Mouse (Mus musculus): ENCODE results near the gene Parpbp.

The Parpbp gene

DNA sequence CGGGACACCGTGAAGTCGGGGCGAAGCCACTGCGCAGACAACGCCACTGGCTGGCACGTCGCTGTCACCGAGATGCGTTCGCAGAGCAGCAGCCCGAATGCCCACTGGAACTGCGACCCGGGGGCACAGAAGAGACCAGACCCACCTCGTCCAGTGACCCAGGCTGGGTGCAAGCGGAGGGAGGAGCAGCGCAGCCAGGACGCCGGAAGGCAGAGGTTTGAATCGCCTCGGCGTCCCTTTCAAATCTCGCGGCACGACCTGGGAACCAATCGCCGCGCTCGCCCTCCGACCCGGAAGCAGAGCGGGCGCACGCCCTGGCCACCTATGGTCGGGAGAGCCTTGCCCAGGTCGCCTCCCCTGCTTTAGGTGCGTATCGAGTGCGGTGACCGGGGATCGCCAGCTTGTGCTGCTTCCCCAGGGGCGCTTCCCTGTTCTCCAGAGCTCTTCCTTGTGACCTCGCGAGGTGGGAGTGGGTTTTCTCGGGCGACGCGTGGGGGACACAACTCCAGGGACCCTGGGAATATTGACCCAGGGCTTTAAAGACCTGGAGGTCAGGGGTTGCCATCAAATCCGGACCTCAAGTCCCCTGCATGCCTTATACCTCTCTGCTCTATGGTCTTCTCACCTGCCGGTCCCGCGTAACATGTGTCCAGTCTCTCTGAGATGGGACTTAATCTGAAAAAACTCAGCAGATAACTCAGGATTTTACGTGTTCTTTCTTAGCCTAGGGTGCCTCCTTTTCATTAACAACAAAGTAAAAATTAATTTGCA is at the start of gene Parpbp, which contains the start of gene Nup37:
Parpbp (minus strand) TSS at position 235 of the 771 bp plus-strand sequence.
Nup37 (plus strand) TSS at position 286 of the 771 bp plus-strand sequence.
- DNase-seq = peak; percentile 93

DNA sequence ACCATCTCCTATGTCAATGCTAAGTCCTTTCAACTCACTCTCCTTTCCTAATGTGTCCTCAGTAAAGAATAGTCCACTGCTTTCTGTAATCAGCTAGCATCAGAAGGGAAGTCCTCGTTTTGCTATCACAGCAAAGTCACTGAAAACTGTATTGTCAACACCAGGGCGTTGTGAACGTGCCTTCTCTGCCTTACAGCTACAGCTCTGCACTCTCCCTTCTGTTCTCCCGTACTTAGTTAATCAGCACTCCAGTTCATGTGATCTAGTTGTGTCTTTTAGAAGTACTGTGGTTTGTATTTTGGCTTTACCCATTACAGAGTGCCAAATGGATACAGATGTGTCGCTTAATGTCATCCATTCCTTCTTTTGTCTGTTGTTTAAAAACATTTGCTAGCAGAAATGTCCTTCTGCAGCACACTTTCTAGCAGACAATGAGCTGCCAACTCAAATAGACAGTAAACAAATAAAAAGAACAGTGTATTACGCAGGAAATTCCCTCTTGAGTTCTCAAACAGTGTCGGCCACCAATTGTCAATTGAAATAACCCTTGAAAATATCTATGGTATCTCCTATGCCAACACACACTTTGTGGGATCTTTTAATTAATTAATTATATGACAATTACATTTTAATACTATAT is 20.8 kb upstream of the Parpbp start:
- no peak for DNase-seq

GRCm38 (mm10) chr10:88166158-88166557 is 19.4 kb upstream of the Parpbp start:
- peak; percentile 34 for DNase-seq

GRCm38 (mm10) chr10:88162676-88163075 is 15.9 kb upstream of the Parpbp start:
- DNase-seq = no peak

GRCm38 (mm10) chr10:88162096-88162495 is 15.4 kb upstream of the Parpbp start:
- no peak for DNase-seq

DNA sequence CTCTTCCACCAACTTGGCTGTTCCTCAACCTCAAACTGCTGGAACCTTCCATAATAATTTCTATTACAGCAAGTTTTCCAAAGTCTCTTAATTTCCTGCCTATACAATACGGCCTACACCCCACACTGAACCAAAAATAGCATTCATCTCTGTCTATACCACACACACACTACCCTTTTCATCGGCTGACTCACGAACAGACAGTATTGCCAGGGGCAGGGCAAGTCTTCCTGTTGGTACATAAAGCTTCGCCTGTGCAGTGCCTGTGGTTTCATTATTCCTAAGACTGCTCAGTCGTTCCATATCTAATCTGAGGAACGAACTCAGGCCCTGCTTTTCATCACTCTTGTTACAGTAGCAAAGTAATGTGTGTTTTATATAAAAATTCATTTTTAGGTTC is 4.9 kb upstream of the Parpbp start:
- no peak for DNase-seq

DNA sequence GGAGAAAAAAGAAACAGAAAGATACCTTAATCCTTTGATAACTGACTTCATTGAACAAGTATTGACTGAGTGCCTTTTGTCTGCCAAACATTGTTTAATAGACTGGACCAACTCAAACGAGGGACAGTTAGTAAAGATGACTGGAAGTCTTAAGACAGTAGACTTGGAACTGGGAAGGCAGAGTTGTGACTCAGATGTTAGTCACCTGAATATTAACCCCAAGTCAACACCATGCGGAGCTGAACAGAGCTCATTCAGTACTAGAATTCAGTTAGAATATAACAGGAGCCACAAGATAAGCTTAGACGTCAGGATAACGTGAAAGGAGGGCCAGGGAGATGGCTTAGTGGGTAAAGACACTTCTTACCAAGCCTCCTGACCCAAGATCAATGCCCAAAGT is 3.6 kb upstream of the Parpbp start:
- DNase-seq = no peak

DNA sequence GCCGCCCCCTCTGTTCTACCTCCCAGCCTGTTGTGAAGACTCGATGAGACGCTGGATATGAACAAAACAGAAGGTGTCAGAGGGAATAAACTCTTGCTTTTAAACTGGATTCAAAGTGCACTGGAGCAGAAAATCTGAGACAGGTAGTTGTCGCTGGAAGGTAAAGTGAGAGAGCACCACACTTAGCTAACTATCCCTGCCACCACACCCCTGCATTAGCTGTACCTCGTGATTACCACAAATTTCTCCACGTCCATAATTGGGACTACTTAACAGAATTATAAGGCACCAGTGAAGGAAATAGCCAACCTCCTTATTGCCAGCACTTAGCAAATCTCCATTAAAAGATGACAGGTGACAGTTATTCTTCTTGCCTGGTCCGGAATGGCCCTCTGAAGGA is 554 bp downstream of the Parpbp start:
- no peak for DNase-seq

DNA sequence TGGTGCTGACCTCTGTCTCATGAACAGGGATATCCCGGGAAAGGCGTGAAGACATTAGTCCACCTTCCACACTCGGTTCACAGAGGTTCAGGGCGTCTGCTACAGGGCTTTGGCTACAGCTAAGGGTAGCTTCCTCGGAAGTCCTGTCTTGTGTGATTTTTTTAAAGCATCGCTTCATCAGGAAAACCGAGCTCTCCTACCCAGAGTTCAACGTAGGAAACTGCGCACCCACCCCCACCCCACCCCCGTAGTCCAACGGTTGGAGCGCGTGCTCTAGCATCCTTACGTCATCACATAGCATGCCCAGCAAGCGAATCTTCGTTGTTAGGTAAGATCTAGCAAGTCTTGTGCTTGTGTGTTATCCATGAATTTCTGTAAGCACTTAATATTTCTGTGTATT is 11.1 kb downstream of the Parpbp start:
- no peak for DNase-seq

DNA sequence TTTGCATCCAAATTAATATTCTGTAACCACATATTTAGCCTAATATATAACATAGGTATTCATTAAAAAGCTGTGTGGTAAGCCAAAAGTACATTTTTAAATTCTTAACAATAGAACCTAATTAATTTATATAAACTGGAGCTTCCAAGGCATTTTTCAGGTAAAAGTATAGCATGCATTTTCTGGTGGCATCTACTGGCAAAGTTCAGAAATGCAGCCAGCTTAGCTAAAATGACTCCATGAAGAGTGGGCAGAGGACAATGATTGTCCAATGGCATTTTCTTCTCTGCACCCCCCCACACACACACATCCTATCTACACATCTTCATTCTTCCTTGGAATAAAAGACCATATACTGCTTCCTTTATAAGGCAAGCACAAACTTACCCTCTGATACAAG is 27.0 kb downstream of the Parpbp start:
- no peak for DNase-seq

DNA sequence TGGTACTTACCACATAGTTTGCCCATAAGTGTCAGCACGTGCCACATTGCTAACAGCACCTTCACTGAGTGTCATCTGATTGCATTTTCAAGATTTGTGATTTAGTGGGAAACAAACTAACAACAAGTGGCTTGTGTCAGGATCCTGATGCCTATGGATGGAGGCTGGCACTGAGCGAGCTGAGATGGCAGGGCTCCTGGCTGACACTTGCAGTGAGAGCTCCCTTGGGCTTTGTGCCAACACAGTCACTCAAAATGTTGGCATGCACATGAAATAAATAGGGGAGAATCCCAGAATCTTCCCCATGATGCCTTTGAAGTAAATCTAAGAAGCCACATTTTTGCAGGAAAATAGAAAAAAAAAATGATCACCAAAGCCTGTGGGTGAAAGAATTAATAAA is 33.5 kb downstream of the Parpbp start:
- DNase-seq = no peak

GRCm38 (mm10) chr10:88106169-88106568 is 40.6 kb downstream of the Parpbp start:
- no peak for DNase-seq

GRCm38 (mm10) chr10:88090772-88091171 is 56.0 kb downstream of the Parpbp start, which contains the start of gene Pmch:
TSS of gene Pmch (plus strand) at chr10:88091072.
- no peak for DNase-seq

DNA sequence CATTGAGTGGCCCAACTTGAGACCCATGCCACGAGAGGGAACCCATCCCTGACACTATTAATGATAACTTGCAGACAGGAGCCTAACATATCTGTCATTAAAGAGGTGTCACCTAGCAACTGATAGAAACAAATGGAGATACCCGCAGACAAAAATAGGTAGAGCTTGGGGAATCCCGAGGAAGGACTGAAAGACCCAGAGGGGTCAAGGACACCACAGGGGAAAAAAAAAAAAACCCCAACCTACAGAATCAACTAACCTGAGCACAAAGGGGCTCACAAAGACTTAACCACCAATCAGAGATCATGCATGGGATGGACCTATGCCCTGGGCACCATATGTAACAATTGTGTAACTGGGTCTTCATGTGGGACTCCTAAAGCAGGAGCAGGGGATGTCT is 79.4 kb downstream of the Parpbp start:
- DNase-seq = no peak

GRCm38 (mm10) chr10:88064872-88065271 is 81.9 kb downstream of the Parpbp start:
- no peak for DNase-seq

GRCm38 (mm10) chr10:88063436-88063835 is 83.3 kb downstream of the Parpbp start:
- no peak for DNase-seq

DNA sequence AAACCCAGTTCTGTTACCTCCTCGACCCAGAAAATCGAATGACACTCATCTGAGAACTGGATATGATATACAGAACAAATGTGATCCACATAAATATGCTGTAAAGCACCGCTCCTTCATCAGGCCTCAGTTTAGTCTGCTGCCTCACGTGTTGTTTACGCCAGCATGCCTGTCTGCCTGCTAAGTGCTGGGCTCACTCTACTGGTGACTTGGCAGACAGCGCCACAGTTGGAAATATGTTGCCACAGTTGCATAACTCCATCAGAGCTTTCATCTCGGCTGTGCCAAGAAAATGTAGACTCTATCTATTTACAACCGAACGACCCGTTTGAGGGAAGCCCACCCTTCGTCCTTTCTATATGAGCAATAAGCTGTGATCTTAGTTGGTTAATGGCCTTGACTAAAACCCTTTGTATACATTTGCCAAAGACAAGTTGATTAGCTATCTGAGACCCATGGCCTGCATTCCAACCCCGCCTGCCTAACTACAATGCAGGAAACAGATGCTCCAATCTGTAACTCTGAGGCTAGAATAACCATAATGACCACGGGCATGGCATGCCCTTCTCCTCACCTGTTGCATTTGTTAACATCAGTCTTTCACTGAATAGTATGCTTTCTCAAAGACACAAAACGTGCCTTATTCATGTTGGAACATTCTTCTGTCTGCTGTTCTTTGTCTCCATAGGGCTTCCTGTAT is 89.6 kb downstream of the Parpbp start:
- DNase-seq = no peak

DNA sequence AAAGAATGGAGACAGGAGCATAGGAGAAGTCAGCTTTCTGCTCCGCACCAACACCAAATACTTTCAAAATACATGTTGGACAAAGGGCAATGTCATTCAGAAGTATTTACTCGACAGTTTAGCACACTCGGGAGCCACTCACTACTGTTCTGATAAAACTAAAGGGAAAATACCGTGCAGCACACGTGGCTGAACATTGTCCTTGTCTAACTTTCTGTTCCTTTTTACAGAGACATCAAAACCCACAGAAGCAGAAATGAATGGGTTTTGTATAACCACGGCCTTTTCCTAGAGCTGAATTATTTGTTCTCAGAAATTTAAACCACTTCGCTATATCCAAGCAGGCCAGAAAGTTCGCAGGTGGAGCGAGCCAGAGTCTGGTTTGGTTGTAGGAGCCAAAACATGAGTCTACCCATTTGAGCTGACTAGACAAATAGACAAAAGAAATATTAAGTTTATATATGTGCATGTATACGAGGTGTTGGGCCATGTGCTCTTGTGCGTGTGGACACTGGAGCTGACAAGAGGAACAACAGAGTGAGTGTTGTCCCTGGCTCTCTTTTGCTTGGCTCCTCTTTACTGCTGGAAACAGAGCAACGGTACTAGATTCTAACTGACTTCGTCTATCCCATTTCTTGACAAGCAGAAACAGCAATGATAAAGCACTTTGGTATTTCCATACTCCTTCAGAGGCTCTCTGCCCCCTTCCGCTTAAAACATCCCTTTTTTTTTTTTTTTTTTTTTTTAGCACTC is 92.3 kb downstream of the Parpbp start:
- DNase-seq = no peak

DNA sequence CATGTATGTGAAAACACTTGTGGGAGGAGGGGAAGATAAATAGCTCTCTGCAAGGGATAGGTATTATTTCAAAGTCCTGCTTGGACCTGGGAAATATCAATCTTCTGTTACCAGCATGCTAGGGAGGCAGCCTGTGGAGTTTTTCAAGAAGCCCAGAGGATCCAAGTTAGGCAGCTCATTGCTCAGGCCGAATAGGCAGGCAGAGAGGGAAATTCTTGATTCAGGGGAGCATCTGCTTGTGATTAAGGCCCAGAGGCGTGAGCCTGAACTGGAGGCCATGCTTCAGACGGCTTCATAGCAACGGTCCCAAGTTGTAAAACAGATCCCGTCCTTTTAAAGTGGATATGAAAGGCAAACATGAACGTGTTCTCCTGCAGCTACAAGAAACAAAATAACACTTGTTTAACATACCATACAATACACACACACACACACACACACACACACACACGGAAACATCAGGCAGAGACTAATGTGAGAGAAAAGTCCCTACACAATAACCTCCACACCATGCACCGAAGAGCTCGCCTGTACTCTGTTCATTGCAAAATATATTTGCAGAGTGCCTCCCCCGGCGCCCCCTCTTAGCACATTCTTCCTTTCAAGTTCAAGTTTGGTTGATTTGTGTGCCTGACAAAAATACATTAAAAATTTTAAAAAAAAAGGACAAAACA is 100.5 kb downstream of the Parpbp start:
- no peak for DNase-seq

- DNase-seq = no peak
These were observed 102.4 kb downstream of the Parpbp start for GRCm38 (mm10) chr10:88044297-88044696.
